Mouse (Mus musculus) NIH3T3 (cell line): Measurements from ENCODE around the gene Asic2.
"Not testable (repeated sequence)": the region's sequence is repeated elsewhere in the genome, so short reads cannot be mapped to it uniquely, and the experiment has no call there.

ENCODE experiments used
- DNase-seq: peaks from one replicate; pipeline ENCODE4 v3.0.0-alpha.2; 2012; ENCODE audit warnings: low read depth

The Asic2 gene

DNA sequence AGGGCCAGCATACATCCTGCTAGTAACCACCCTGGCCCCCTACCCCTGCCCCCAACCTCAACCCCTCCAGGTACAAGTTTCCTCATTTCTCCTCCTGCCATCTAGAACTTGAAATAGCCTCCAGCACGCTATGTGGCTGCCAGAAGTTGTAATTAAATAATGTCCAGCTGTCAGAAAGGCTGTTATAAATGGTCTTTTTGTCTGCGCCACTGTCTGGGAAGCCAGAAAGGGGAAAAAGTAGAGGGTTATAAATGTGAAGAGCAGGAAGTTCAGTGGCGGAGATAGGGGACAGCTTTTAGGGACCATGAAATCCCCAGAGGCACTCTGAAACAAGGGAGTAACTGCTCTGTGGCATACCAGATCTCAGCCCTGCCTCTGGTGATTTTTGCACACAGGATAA lies 678.2 kb downstream of the Asic2 start:
- no peak for DNase-seq

DNA sequence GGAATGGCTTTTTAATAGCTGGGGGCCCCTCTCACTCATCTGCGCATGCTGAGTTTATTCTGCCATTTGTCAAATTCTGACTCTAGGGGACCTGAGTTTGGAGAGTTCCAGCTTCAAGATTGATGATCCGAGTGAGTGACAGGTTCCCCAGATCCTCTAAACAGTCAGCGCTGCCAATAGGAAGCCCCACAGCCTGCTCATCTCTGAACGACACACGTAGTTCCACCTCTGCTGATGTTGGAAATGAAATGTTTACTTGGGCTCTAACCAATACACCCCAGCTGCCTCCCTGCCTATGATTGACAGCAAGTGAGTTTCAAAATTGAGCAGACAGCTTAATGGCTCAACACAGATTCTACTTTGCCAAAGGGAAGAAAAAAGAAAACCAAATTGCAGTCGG lies 685.1 kb downstream of the Asic2 start:
- DNase-seq = no peak

DNA sequence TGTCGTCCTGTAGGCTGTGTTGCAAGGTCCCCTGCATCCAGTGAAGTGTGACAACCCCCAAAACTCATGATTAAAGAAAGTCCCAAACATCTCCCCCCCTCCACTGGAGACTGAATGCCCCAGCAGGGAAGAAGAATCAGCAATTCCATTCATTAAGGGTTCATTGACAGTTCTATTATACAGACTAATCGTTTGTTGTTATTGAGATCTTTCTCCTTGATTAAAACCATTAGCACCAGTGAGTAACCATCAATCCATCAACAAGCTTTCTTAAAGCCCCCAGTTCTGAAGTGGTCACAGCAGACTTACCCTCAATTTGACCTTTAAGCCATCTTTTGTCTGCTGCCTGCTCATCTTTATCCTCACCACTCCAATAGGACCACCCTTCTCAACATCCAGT lies 688.2 kb downstream of the Asic2 start:
- DNase-seq = no peak

GRCm38 (mm10) chr11:81277406-81277805 lies 690.9 kb downstream of the Asic2 start:
- DNase-seq = no peak

- no peak for DNase-seq
Measured at GRCm38 (mm10) chr11:81272677-81273418, 695.4 kb downstream of the Asic2 start.

- no peak for DNase-seq
Measured at GRCm38 (mm10) chr11:81271422-81271821, 696.8 kb downstream of the Asic2 start.

DNA sequence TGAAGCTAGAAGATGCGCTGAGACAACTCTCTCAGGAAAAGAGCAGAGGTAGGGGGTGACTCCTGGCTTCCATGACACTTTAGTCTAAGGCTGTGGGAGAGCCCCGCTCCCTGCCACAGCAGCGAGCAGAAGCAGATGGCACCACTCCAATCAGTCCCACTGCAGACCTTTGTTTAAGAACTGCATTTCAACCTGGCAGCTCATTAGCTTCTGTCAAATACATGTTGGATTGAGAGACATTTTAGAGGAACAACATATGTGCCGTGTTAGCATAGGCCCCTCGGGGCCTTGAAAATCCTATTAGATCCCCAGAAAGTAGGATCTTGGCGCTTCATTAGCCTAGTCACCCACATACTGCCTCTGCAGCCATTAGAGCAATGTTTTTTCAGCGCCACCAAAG lies 697.7 kb downstream of the Asic2 start:
- DNase-seq = no peak

GRCm38 (mm10) chr11:81263757-81264156 lies 704.5 kb downstream of the Asic2 start:
- no peak for DNase-seq

GRCm38 (mm10) chr11:81263193-81263592 lies 705.1 kb downstream of the Asic2 start:
- DNase-seq = no peak

GRCm38 (mm10) chr11:81261259-81261658 lies 707.0 kb downstream of the Asic2 start:
- DNase-seq = no peak

DNA sequence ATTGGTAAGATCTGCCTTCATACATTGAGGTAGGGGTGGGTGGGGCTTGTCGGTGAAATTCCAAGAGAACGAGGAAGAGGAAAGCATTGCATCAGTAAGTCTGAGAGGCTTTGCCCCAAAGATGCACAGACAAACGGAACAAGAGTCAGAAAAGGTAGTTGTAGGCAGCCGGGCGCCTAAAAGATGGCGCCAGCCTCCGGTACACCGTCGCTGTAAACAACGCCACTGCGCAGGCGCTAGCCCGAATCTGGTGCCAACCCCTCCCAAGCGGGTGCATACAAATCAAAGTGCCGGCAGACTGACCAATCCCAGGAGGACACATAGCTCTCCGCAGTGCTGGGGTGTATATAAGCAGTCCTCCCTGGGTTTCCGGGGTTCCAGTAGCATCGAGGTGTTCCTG lies 727.1 kb downstream of the Asic2 start:
- DNase-seq = not testable (repeated sequence)

DNA sequence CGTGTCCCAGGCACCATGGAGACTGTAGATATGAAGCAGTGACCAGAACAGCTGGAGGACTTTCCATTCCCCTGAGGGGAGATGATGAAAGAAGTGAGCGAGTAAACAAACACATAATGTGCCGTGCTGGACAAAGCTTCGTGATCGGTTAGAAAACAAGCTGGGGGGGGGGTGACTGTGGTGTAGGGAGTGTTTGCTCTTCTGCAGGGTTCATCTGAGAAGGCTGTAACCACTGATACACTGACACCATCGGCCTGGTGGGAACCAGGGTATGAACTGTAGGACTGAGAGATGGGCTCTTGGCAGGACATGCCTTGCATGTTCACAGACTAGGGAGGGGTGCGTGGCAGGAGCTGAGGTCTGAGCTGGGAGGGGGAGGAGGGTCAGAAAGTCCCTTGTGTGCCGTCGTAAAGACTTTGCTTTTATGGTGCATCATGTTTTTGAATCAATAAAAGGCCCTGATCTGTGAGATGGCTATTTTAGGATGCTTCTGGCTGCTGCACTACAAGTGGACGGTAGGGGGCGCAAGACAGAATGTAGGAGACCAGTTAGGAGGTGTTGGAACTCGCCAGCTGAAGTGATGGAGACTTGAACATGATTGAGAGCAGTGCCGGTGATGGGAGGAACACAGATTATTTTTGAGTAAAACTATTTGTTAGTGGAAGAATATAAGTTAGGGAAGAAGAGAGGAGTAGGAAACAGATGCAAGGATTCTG lies 728.1 kb downstream of the Asic2 start:
- peak; percentile 30 for DNase-seq

DNA sequence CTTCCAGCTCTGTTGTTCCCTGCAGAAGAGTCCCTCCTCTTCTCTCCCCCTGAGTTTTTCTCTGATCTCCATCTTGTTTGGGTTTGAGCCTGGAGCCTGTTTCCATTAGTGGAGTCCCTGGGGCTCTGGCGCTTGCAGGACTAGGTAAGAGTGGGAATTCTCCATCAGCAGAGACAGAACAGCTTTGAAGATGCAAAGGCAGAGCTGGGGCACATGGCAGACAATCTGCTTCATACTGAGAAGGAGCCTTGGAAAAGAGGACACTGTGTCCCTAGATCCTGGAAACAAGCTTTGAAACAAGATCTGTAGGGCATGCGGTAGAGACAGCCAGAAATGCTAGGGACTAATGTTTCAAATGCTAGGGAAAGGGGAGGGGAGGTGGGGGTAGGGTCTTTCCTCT lies 729.2 kb downstream of the Asic2 start:
- DNase-seq = no peak

DNA sequence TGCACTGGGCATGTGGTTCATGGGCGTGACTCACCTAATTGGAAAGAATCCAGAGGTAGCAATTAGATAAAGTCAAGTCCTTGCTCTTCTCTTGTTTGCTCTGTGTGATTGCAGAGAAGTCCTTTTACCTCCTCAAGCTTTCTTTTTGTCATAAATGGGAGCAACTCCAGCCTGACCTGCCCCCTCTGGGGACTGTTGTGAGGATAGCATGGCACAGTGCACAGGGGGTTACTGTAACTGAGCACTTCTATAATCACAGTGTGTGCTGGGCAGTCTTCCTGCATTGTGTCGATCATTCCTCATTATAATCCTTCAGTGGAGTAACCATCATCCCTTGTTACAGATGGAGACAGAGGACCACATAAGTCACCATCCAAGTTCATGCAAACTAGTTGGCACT lies 732.2 kb downstream of the Asic2 start:
- DNase-seq = peak; percentile 7

GRCm38 (mm10) chr11:81223361-81223760 lies 744.9 kb downstream of the Asic2 start:
- DNase-seq = no peak

- DNase-seq = no peak
Measured at GRCm38 (mm10) chr11:81220786-81221185, 747.5 kb downstream of the Asic2 start.

GRCm38 (mm10) chr11:81205471-81205870 lies 762.8 kb downstream of the Asic2 start:
- no peak for DNase-seq

DNA sequence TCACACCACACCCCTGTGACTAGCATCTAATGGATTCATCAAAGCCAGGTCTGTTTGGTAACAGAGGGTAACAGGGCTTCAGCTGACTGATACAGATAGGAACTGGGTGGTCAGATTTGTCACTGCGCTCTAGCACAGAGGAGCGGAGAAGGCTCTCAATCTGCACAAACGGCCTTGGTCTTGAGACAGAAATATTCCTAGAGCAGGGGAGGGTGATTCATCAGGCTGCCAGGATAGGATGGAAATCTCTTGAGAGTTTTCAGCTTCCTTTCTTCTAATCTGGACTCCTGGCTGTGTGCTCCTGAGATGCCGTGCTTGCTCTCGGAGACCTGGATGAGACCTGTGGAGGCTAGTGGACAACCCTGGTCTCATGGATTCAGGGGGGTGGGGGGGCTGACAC lies 765.7 kb downstream of the Asic2 start:
- no peak for DNase-seq

DNA sequence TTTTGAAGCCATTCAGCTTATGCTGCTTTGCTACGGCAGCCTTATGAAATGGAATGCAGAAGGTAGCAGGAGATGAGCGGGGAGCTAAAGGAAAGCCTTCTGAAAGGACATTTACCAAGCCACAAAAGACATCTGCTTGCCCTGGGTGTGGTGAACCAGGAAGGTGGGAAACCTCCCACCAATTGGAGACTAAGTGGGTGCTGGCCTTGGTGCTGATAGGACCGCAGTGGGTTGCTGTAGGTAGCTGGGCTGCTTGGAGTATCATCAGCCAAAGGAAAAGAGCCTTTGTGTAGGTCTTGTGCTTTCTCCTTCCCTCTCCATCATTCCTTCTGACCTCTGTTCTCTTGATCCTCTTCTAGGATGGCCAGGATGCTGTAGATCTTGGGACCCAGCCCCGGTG lies 774.4 kb downstream of the Asic2 start:
- DNase-seq = peak; percentile 22

GRCm38 (mm10) chr11:81192155-81192554 lies 776.1 kb downstream of the Asic2 start:
- DNase-seq = no peak

GRCm38 (mm10) chr11:81189103-81189502 lies 779.2 kb downstream of the Asic2 start:
- DNase-seq = no peak

GRCm38 (mm10) chr11:81187851-81188250 lies 780.4 kb downstream of the Asic2 start:
- DNase-seq = no peak

GRCm38 (mm10) chr11:81184721-81185120 lies 783.5 kb downstream of the Asic2 start:
- DNase-seq = no peak

DNA sequence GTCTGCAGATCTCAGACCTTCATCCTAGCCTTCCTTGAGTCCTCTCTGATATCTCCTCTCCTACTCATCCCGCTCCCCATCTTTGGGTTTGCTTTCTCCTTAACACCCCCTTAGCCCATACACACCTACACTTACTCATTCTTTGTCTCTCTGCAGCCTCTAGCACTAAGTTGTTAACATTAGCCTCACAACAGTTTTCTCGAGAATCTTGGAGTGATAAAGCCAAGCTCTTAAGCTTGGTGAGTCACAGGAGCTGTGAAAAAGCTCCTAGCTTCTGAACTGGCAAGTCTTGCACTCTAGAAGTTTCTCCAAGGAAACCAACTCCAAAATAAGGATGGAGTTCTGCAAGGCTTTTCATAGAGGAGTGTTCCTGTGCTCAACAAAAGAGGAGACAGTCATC lies 803.4 kb downstream of the Asic2 start:
- no peak for DNase-seq
